Mouse (Mus musculus) G1E (cell line): ENCODE measurements at regions not wholly inside any gene's neighbourhood (a gene's known extent, or its start where the extent isn't known, plus 50 kb on each side); places are given as distances from the start of the nearest gene placed in this dataset.

ENCODE experiments used
- ATAC-seq: 2 replicates; pipeline ENCODE4 v1.8.0; 2016; ENCODE audit warnings: mild to moderate bottlenecking; ENCODE audit not compliant: insufficient number of reproducible peaks, poor library complexity, low FRiP score, severe bottlenecking; ENCODE audit errors: extremely low read depth
- DNase-seq: peaks from one replicate; pipeline ENCODE4 v3.0.0; 2012; ENCODE audit warnings: low spot score
- H3K27me3 ChIP-seq: 2 replicates; pipeline ENCODE4 v1.6.1; 2012; ENCODE audit warnings: mild to moderate bottlenecking, low read length, inconsistent platforms; ENCODE audit not compliant: insufficient read depth
- H3K36me3 ChIP-seq: replicated peaks from 2 replicates; pipeline ENCODE3; 2012; ENCODE audit warnings: mild to moderate bottlenecking, inconsistent platforms
- H3K4me1 ChIP-seq: 2 replicates; pipeline ENCODE4 v1.6.1; 2012; ENCODE audit warnings: low read depth, low read length, inconsistent platforms, mixed read lengths; ENCODE audit not compliant: insufficient read depth
- H3K4me3 ChIP-seq: 2 replicates; pipeline ENCODE4 v1.5.1; 2012; ENCODE audit warnings: low read depth, mild to moderate bottlenecking, inconsistent platforms, low read length, moderate library complexity, mixed read lengths
- H3K9me3 ChIP-seq: replicated peaks from 2 replicates; pipeline ENCODE4 v1.6.1; 2012; ENCODE audit warnings: inconsistent platforms
- CTCF ChIP-seq: IDR thresholded peaks from 2 replicates; pipeline ENCODE4 v1.5.1; 2012; ENCODE audit warnings: low read depth, low read length, inconsistent platforms, mixed read lengths
- GATA1 ChIP-seq: IDR thresholded peaks from 2 replicates; pipeline ENCODE4 v1.6.1; 2012; ENCODE audit warnings: borderline replicate concordance, low read length, inconsistent platforms, mixed read lengths
- GATA2 ChIP-seq: IDR thresholded peaks from 2 replicates; pipeline ENCODE4 v1.6.1; 2012; ENCODE audit warnings: low read depth, low read length, inconsistent platforms, borderline replicate concordance
- POLR2AphosphoS5 ChIP-seq: IDR thresholded peaks from 2 replicates; pipeline ENCODE4 v1.6.1; 2012; ENCODE audit warnings: low read depth, low read length, inconsistent platforms; ENCODE audit not compliant: insufficient replicate concordance
- TAL1 ChIP-seq: conservative IDR thresholded peaks from 2 replicates; pipeline ENCODE4 v1.6.1; 2012; ENCODE audit warnings: low read depth, low read length, inconsistent platforms, mixed read lengths

DNA sequence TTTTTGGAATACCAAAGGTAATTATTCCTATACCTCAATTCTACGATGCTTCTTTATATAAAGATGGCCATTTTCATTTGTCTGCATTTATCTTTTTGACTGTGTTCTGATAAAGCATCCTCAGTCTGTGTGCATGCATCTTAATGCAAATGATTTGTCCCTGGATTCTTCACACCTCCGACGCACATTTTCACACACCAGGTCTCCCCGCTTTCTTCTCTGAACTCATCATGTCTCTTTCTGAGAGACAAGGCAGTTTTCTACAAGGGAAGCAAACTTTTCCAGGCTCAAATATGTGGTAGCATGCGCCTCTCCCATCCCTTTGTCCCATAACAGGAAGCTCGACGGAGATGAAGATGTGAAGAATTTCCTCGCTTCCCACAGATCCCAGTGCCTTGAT is 63.5 kb downstream of the Fam43a start:
- H3K4me1 ChIP-seq = no peaks in the 10 kb centered on the region
- TF ChIP-seq GATA1 (no peak), CTCF (no peak), POLR2AphosphoS5 (no peak), GATA2 (no peak), TAL1 (no peak)
- H3K4me3 ChIP-seq = no peak overlapping the region
- no peak for DNase-seq
- H3K9me3 ChIP-seq = no peaks in the 10 kb centered on the region
- peaks cover 17% of the 10 kb centered on the region for H3K27me3 ChIP-seq
- ATAC-seq = no peak
- H3K36me3 ChIP-seq = no peaks in the 10 kb centered on the region

DNA sequence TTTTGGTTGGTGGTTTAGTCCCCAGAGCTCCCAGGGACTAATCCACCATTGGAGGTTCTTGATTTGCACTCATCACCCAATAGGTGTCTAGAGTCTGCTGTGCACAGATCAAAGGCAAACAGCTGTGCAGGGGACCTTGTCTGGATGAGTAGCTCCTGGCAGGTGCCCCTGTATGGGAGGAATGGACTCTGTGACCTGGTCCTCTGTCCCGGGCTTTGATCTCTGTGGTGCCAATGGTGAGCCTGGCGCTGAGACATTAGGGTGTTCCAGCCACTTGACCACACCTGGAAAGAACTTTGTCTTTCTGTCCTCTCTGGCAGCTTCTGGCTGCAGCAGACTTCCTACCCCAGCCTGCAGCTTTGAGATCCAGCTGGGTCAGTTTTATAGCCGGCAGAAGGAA is 64.4 kb downstream of the Fam43a start:
- Histone ChIP-seq H3K36me3 (no peaks in the 10 kb centered on the region), H3K4me3 (no peak overlapping the region), H3K27me3 (peaks cover 17% of the 10 kb centered on the region), H3K9me3 (no peaks in the 10 kb centered on the region), H3K4me1 (no peaks in the 10 kb centered on the region)
- no peak for ATAC-seq
- TF ChIP-seq CTCF (no peak), GATA1 (no peak), POLR2AphosphoS5 (no peak), TAL1 (no peak), GATA2 (no peak)
- DNase-seq = no peak

DNA sequence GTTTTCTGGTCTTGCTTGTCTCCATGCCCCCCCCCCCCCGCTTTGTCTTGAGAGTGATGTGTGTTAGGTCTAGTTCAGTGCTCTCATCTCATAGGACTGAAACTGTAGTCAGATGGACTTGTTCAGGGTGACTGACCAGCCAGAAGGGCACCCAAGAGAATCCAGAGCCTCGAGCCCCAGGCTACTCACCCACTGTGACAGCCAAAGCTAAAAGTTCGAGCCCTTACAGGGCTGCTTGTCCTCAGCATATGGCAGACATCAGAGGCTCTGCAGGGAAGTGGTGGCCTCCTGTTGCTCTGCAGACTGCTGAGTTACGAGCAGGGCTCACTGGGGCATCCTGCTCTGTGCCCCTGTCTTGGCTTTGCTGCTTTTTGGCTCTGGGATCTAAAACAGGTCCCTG is 64.9 kb downstream of the Fam43a start:
- no peaks in the 10 kb centered on the region for H3K9me3 ChIP-seq
- H3K27me3 ChIP-seq = peaks cover 17% of the 10 kb centered on the region
- H3K4me1 ChIP-seq = no peaks in the 10 kb centered on the region
- ATAC-seq = no peak
- no peak for TF ChIP-seq GATA1
- H3K4me3 ChIP-seq = no peak overlapping the region
- H3K36me3 ChIP-seq = no peaks in the 10 kb centered on the region
- no peak for DNase-seq

DNA sequence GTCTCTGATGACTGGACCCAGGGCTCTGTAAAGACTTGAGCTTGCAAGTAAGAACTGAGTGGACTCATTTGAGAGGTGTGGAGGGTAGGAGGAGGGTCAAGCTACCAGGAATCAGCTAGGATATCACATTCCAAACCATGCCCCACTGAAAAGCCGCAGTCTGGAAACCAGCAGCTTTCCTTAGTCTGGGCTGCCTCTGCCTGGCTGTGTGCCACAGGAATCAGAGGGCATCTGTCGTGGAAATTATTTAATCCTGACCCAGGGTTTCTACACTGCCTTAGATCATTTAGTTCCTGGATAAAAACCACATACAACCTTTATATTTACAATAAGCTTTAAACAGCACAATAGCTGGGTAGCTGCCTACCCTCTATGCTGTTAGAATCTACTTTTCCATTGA is 66.4 kb downstream of the Fam43a start:
- no peaks in the 10 kb centered on the region for H3K36me3 ChIP-seq
- H3K4me3 ChIP-seq = no peak overlapping the region
- H3K4me1 ChIP-seq = no peaks in the 10 kb centered on the region
- TF ChIP-seq CTCF (no peak), POLR2AphosphoS5 (no peak)
- no peaks in the 10 kb centered on the region for H3K9me3 ChIP-seq
- peaks cover 15% of the 10 kb centered on the region for H3K27me3 ChIP-seq
- DNase-seq (no peak), ATAC-seq (no peak)

DNA sequence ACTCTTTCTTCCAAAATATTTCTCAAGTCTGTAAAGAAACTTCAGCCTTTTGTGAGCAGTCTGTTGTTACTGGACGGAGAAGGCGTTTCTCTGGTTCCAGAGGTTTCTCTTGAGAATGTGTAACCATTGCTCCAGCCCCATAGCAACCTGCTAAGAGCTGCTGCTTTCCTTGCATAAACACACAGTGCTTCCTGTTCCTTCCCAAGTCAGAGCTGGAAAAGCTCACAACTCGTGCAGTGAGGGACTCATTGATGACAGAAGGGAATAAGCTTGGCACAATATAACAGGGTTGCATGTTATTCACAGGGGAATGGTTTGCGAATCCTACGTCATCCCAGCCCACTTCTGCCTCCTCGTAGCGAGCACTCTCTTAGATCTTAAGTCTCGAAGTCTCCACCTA is 70.4 kb downstream of the Fam43a start:
- Histone ChIP-seq H3K9me3 (no peaks in the 10 kb centered on the region), H3K4me1 (no peaks in the 10 kb centered on the region), H3K36me3 (no peaks in the 10 kb centered on the region), H3K27me3 (peaks cover 6% of the 10 kb centered on the region), H3K4me3 (no peak overlapping the region)
- no peak for TF ChIP-seq CTCF
- no peak for TF ChIP-seq GATA2
- TF ChIP-seq GATA1 = no peak
- no peak for TF ChIP-seq TAL1
- no peak for TF ChIP-seq POLR2AphosphoS5
- ATAC-seq (no peak), DNase-seq (no peak)

DNA sequence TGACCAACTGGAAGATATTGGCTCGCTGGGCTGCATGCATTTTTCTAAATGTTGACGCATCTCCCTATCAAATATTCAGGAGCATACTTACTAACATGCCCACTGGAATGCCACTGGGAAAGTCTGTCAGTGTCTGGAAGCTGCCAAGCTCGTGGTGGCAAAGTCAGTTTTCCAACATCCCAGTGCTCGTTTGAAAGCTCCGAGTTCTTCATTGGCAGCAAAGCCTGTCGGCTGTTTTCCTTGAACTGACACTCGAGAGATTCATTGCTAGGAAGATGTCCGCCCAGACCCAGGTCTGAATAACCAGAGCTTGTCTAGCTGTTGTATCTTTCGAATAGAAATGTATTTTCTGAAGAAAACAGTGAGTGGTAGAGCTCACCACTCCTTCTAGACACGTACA is 72.1 kb downstream of the Fam43a start:
- no peak for ATAC-seq
- TF ChIP-seq CTCF = no peak
- TF ChIP-seq POLR2AphosphoS5 = no peak
- TF ChIP-seq TAL1 = no peak
- no peak for TF ChIP-seq GATA2
- TF ChIP-seq GATA1 = no peak
- Histone ChIP-seq H3K36me3 (no peaks in the 10 kb centered on the region), H3K4me1 (no peaks in the 10 kb centered on the region), H3K27me3 (peaks cover 2% of the 10 kb centered on the region; the same call in 1 of the 2 replicates), H3K4me3 (no peak overlapping the region), H3K9me3 (no peaks in the 10 kb centered on the region)
- no peak for DNase-seq

DNA sequence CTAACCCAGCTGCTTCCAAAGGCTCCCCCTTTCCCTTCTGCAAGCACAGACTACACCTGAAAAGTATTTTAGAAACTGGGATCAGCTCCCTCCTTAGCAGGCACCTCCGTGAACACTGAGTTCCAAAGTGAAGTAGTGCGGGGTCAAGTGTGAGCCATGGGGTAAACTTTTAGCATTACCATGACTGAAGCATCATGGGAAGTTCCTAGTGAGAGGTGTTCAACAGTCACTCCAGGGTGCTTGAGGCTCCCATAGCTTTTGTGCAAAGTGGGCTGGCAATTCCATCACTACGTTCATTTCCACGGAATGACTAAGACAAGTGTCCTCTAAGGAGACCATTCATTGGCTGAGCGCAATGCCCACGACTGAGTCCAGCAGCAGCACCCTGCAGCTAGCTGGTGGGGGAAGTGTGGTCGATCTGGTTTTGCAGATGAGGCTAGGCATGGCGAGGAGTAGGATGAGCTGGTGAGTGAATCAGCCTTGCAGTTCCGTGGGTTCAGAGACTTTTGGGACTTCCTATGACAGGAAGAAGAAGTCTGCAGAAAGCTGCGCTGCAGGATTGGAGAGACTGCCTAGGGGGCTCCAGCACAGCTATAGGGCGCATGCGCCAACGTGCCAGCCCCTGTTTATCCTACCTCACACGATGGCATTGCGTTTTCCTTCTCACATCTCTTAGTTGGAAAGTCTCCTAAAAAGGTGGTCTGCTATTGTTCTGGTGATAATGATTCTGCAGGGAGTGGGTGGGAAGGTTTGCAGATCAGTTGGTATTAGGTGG is 73.4 kb downstream of the Fam43a start:
- no peak for DNase-seq
- no peak for TF ChIP-seq GATA2
- TF ChIP-seq TAL1 = no peak
- no peak for TF ChIP-seq GATA1
- no peak for TF ChIP-seq POLR2AphosphoS5
- no peak for TF ChIP-seq CTCF
- no peaks in the 10 kb centered on the region for H3K9me3 ChIP-seq
- H3K4me3 ChIP-seq = no peak overlapping the region
- H3K4me1 ChIP-seq = no peaks in the 10 kb centered on the region
- no peaks in the 10 kb centered on the region for H3K36me3 ChIP-seq
- no peak for ATAC-seq
- peaks cover 6% of the 10 kb centered on the region; the same call in 1 of the 2 replicates for H3K27me3 ChIP-seq
